Mouse (Mus musculus): ENCODE data around the gene Dysf. TPM values are rescaled to one million over a fixed set of nuclear protein-coding genes. Genes with fewer than 3 reads are reported as not detected.

Dysf gene
- total and polyA plus RNA-seq, 3 experiments, result 0.05 to 0.39 (median 0.38) TPM

DNA sequence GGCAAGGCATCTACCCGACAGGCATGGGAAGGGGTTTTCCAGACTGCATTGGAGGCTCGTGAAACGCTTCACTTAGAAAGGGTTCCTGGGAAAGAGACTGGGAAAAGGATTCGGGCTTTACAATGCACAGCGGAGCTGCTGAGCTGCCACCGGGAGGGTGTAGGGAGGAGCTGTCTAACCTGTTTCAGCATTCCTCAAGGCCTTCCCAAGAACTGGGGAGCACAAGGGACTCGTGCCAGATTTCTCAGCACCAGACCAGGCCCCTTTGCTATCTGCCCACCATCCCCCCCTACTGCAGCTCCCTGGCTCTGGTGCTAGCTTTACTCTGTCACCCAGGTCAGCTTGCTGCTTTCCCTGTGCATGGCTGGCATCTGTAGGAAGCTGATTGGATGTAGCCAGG, 124.7 kb downstream of the Dysf start:
- H3K27ac ChIP-seq (ENCODE audit: insufficient read depth, low read depth), result no peak overlapping the region
- in situ Hi-C loops (cut with MboI; ENCODE audit: low pct_ligation_motif_present, low pct_unique_long_range_greater_than_20kb, low sequenced_read_pairs) (no loop called here), dilution Hi-C loops (cut with MboI; ENCODE audit: extremely low pct_ligation_motif_present, extremely low pct_unique_long_range_greater_than_20kb, low sequenced_read_pairs) (no loop called here)
- H3K27me3 ChIP-seq (replicated peaks), result peaks cover 63% of the 10 kb centered on the region
- H3K79me2 ChIP-seq (replicated peaks; ENCODE audit: control insufficient read depth, extremely low read depth, insufficient read depth, poor library complexity, severe bottlenecking), result no peaks in the 10 kb centered on the region
- H3K4me2 ChIP-seq (ENCODE audit: insufficient read depth, low read depth, poor library complexity, severe bottlenecking), result no peak overlapping the region
- H3K4me1 ChIP-seq (ENCODE audit: control insufficient read depth in 1 of 2, insufficient read depth in 2 of 2), result peaks cover 10 to 24% of the 10 kb centered on the region in 2 experiments
- H3K36me3 ChIP-seq (replicated peaks in 1 of 2; ENCODE audit: control insufficient read depth in 1 of 2, insufficient read depth in 1 of 2, low read length in 1 of 2), result no peaks in the 10 kb centered on the region
- no peak overlapping the region for H3K4me3 ChIP-seq (replicated peaks in 1 of 3; ENCODE audit: low read depth in 2 of 3, low read length in 2 of 3, poor library complexity in 1 of 3)
- no peak for DNase-seq (ENCODE audit: extremely low read depth)
- no peak for TF ChIP-seq MAZ (IDR thresholded peaks at IDR 0.05; ENCODE audit: low read depth, low read length)
- TF ChIP-seq E2F4 (IDR thresholded peaks at IDR 0.05; ENCODE audit: insufficient replicate concordance, low read depth, low read length), result no peak
- TF ChIP-seq POLR2A (IDR thresholded peaks at IDR 0.05; ENCODE audit: low read depth, low read length), result no peak
- no peak for TF ChIP-seq CHD1 (IDR thresholded peaks at IDR 0.05; ENCODE audit: low read depth, low read length)
- no peak for TF ChIP-seq NRF1 (IDR thresholded peaks at IDR 0.05; ENCODE audit: low read depth, low read length)
- TF ChIP-seq CHD2 (IDR thresholded peaks at IDR 0.05; ENCODE audit: low read length), result no peak
- no peak for TF ChIP-seq USF1 (IDR thresholded peaks at IDR 0.05; ENCODE audit: low read depth, low read length)
- TF ChIP-seq MYC (IDR thresholded peaks at IDR 0.05; ENCODE audit: low read depth, low read length), result no peak
- no peak for TF ChIP-seq SIN3A (IDR thresholded peaks at IDR 0.05; ENCODE audit: low read length)
- no peak overlapping the region for H3K9ac ChIP-seq (ENCODE audit: insufficient read depth, low read depth)
- no peaks in the 10 kb centered on the region for H3K9me3 ChIP-seq (replicated peaks; ENCODE audit: low read length)

DNA sequence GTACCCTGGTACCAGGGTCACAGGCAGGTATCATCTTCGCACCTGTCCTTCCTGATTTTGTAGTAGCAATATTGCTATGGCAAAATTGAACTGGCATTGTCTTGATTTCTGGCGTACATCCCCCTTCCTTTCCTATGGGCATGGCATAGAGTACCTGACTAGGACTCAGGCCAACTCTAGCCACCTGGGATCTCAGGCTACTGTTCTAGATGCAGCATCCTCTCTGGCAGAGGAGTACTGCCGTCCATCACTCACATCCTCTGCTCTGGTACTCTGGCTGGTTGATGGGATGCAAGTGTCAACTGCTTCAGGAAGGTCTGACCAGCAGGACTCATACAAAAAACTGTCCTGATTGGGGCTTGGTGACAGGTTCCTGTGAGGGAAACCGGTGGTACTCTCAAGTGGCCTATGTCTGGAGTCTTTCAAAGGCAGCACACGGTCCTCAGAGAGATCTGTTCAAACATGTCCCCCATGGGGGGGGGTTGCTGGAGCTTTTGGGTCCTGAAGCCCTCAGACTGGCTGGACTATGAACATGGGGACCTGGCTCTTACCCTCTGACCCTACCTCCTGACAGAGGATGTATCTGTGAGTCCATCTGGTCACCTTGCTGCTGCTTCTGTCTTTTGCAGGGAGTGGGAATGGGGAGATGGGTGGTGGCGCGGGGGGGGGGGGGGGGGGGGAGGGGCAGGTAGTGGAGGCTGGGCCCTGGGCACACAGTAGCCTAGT, 125.8 kb downstream of the Dysf start:
- no peaks in the 10 kb centered on the region for H3K79me2 ChIP-seq (replicated peaks; ENCODE audit: control insufficient read depth, extremely low read depth, insufficient read depth, poor library complexity, severe bottlenecking)
- H3K27me3 ChIP-seq (replicated peaks), result peaks cover 72% of the 10 kb centered on the region
- H3K9ac ChIP-seq (ENCODE audit: insufficient read depth, low read depth), result no peak overlapping the region
- dilution Hi-C loops (cut with MboI; ENCODE audit: extremely low pct_ligation_motif_present, extremely low pct_unique_long_range_greater_than_20kb, low sequenced_read_pairs) (no loop called here), in situ Hi-C loops (cut with MboI; ENCODE audit: low pct_ligation_motif_present, low pct_unique_long_range_greater_than_20kb, low sequenced_read_pairs) (no loop called here)
- H3K4me2 ChIP-seq (ENCODE audit: insufficient read depth, low read depth, poor library complexity, severe bottlenecking), result no peak overlapping the region
- H3K9me3 ChIP-seq (replicated peaks; ENCODE audit: low read length), result no peaks in the 10 kb centered on the region
- no peak for DNase-seq (ENCODE audit: extremely low read depth)
- no peaks in the 10 kb centered on the region for H3K36me3 ChIP-seq (replicated peaks in 1 of 2; ENCODE audit: control insufficient read depth in 1 of 2, insufficient read depth in 1 of 2, low read length in 1 of 2)
- H3K4me1 ChIP-seq (ENCODE audit: control insufficient read depth in 1 of 2, insufficient read depth in 2 of 2), result peaks cover 10 to 24% of the 10 kb centered on the region in 2 experiments
- no peak overlapping the region for H3K27ac ChIP-seq (ENCODE audit: insufficient read depth, low read depth)
- no peak overlapping the region for H3K4me3 ChIP-seq (replicated peaks in 1 of 3; ENCODE audit: low read depth in 2 of 3, low read length in 2 of 3, poor library complexity in 1 of 3)
- no peak for TF ChIP-seq MAZ (IDR thresholded peaks at IDR 0.05; ENCODE audit: low read depth, low read length)
- TF ChIP-seq HCFC1 (IDR thresholded peaks at IDR 0.05; ENCODE audit: low read depth, low read length), result no peak
- TF ChIP-seq KAT2A (IDR thresholded peaks at IDR 0.05; ENCODE audit: insufficient replicate concordance, low read length), result no peak
- no peak for TF ChIP-seq GABPA (IDR thresholded peaks at IDR 0.05; ENCODE audit: insufficient replicate concordance, low read depth, low read length)
